Mouse (Mus musculus) forebrain, embryonic 16.5 days (tissue): ENCODE data around the gene Rbm42. TPM values are rescaled to one million over a fixed set of nuclear protein-coding genes. Genes with fewer than 3 reads are reported as not detected.

Experiments used
- ATAC-seq: fragments of 200-750 bp; cut with Nextera tagmentation; 2 replicates; pipeline ENCODE4 v1.8.0; 2017; ENCODE audit warnings: mild to moderate bottlenecking, moderate library complexity
- H3K27ac ChIP-seq: fragments of 300-500 bp; sonication (generic); 2 replicates; pipeline ENCODE4 v1.5.1; 2014; ENCODE audit warnings: low read length, control low read depth
- H3K27me3 ChIP-seq: fragments of 300-500 bp; sonication (generic); replicated peaks from 2 replicates; pipeline ENCODE4 v1.6.1; 2014; ENCODE audit warnings: low read length; ENCODE audit not compliant: control insufficient read depth, insufficient read depth
- H3K36me3 ChIP-seq: fragments of 300-500 bp; sonication (generic); 2 replicates; pipeline ENCODE4 v1.6.1; 2014; ENCODE audit not compliant: control insufficient read depth, insufficient read depth
- H3K4me1 ChIP-seq: fragments of 300-500 bp; sonication (generic); replicated peaks from 2 replicates; pipeline ENCODE4 v1.6.1; 2014; ENCODE audit warnings: low read length; ENCODE audit not compliant: control insufficient read depth, insufficient read depth
- H3K4me2 ChIP-seq: fragments of 300-500 bp; sonication (generic); 2 replicates; pipeline ENCODE4 v1.6.1; 2014; ENCODE audit warnings: mild to moderate bottlenecking, low read length, control low read depth
- H3K4me3 ChIP-seq: fragments of 300-500 bp; sonication (generic); replicated peaks from 2 replicates; pipeline ENCODE4 v1.5.1; 2014; ENCODE audit warnings: mild to moderate bottlenecking, low read length, control low read depth
- H3K9ac ChIP-seq: fragments of 300-500 bp; sonication (generic); replicated peaks from 2 replicates; pipeline ENCODE4 v1.6.1; 2014; ENCODE audit warnings: low read depth, low read length, control low read depth
- H3K9me3 ChIP-seq: fragments of 300-500 bp; sonication (generic); 2 replicates; pipeline ENCODE4 v1.6.1; 2016; ENCODE audit warnings: low read length; ENCODE audit not compliant: control insufficient read depth
- WGBS: fragments of 180-500 bp; shearing (Covaris S2); extraction: QIAGEN DNeasy Blood & Tissue Kit; methylation state at CpG from one replicate; pipeline ENCODE4 v1.1.7; 2014; 5-methylcytosine and 5-hydroxymethylcytosine counted together
- polyA plus RNA-seq: library from polyadenylated mRNA; unstranded; fragments of >200 nt; fragmentation: Nextera tagmentation; extraction: Ambion mirVana; gene quantifications from 2 replicates; pipeline ENCODE4 v1.2.1, GENCODE M21; 2015

Gene Rbm42
- polyA plus RNA-seq, 1 experiment from 2014 or later = 155 TPM

GRCm38 (mm10) chr7:30625530-30626384 is 24.4 kb downstream of the Rbm42 start, which contains the start of gene Cox6b1:
Cox6b1 (minus strand) TSS chr7:30626151.
- peaks cover 9% of the 10 kb centered on the region for H3K4me1 ChIP-seq
- ATAC-seq = peak; percentile 96
- H3K4me2 ChIP-seq = peak within 1 kb of the TSS; percentile 97
- peaks cover 6% of the 10 kb centered on the region; the same call in 1 of the 2 replicates for H3K27me3 ChIP-seq
- peak within 1 kb of the TSS; percentile 41; the same call in 1 of the 2 replicates for H3K27ac ChIP-seq
- H3K9ac ChIP-seq = peak within 1 kb of the TSS; percentile 77
- peaks cover 6% of the 10 kb centered on the region; the same call in 1 of the 2 replicates for H3K36me3 ChIP-seq
- H3K4me3 ChIP-seq = peak within 1 kb of the TSS; percentile 93
- WGBS = 1% methylated on average over 44 of the region's 44 CpGs
- no peaks in the 10 kb centered on the region for H3K9me3 ChIP-seq

- peaks cover 17% of the 10 kb centered on the region for H3K36me3 ChIP-seq
- H3K27ac ChIP-seq = no peak overlapping the region
- no peak overlapping the region for H3K9ac ChIP-seq
- ATAC-seq = no peak
- H3K27me3 ChIP-seq = no peaks in the 10 kb centered on the region
- no peak overlapping the region for H3K4me2 ChIP-seq
- no peak overlapping the region for H3K4me3 ChIP-seq
- H3K4me1 ChIP-seq = no peaks in the 10 kb centered on the region
- 90% methylated on average over 3 of the region's 3 CpGs for WGBS
- H3K9me3 ChIP-seq = no peaks in the 10 kb centered on the region
Observed at GRCm38 (mm10) chr7:30619202-30619601, 30.9 kb downstream of the Rbm42 start.

- WGBS = 94% methylated on average over 9 of the region's 9 CpGs
- no peak for ATAC-seq
- H3K36me3 ChIP-seq = peaks cover 17% of the 10 kb centered on the region
Observed at GRCm38 (mm10) chr7:30618658-30619057, 31.5 kb downstream of the Rbm42 start.

GRCm38 (mm10) chr7:30615049-30615760 is 34.9 kb downstream of the Rbm42 start:
- Histone ChIP-seq H3K9ac (no peak overlapping the region), H3K4me1 (no peaks in the 10 kb centered on the region), H3K36me3 (peaks cover 11% of the 10 kb centered on the region), H3K4me2 (no peak overlapping the region), H3K27ac (no peak overlapping the region), H3K4me3 (no peak overlapping the region), H3K9me3 (no peaks in the 10 kb centered on the region), H3K27me3 (no peaks in the 10 kb centered on the region)
- WGBS = 56% methylated on average over 5 of the region's 5 CpGs
- ATAC-seq = no peak

More at GRCm38 (mm10) chr7:30618658-30619057, 31.5 kb downstream of the Rbm42 start:
- Histone ChIP-seq H3K4me1 (no peaks in the 10 kb centered on the region), H3K27ac (no peak overlapping the region), H3K4me2 (no peak overlapping the region), H3K9me3 (no peaks in the 10 kb centered on the region), H3K4me3 (no peak overlapping the region), H3K27me3 (no peaks in the 10 kb centered on the region), H3K9ac (no peak overlapping the region)

- Histone ChIP-seq H3K36me3 (peaks cover 11% of the 10 kb centered on the region), H3K27ac (no peak overlapping the region), H3K4me2 (no peak overlapping the region), H3K9ac (no peak overlapping the region), H3K9me3 (no peaks in the 10 kb centered on the region), H3K4me1 (no peaks in the 10 kb centered on the region), H3K4me3 (no peak overlapping the region), H3K27me3 (no peaks in the 10 kb centered on the region)
- WGBS = 79% methylated on average over 2 of the region's 2 CpGs
- ATAC-seq = no peak
Observed at GRCm38 (mm10) chr7:30614454-30614853, 35.7 kb downstream of the Rbm42 start.

- Histone ChIP-seq H3K4me2 (no peak overlapping the region), H3K4me1 (no peaks in the 10 kb centered on the region), H3K36me3 (peaks cover 11% of the 10 kb centered on the region), H3K27me3 (no peaks in the 10 kb centered on the region), H3K9me3 (no peaks in the 10 kb centered on the region), H3K27ac (no peak overlapping the region), H3K9ac (no peak overlapping the region), H3K4me3 (no peak overlapping the region)
- 23% methylated on average over 14 of the region's 14 CpGs for WGBS
- ATAC-seq = no peak
Observed at GRCm38 (mm10) chr7:30613529-30614112, 36.5 kb downstream of the Rbm42 start.

- no peak within 1 kb of the TSS for H3K4me3 ChIP-seq
- no peaks in the 10 kb centered on the region for H3K27me3 ChIP-seq
- peaks cover 11% of the 10 kb centered on the region for H3K36me3 ChIP-seq
- WGBS = 80% methylated on average over 8 of the region's 8 CpGs
- H3K4me1 ChIP-seq = no peaks in the 10 kb centered on the region
- no peak for ATAC-seq
- no peak within 1 kb of the TSS for H3K9ac ChIP-seq
- no peak within 1 kb of the TSS for H3K27ac ChIP-seq
- no peaks in the 10 kb centered on the region for H3K9me3 ChIP-seq
- no peak within 1 kb of the TSS for H3K4me2 ChIP-seq
Observed at GRCm38 (mm10) chr7:30612654-30613402, 37.3 kb downstream of the Rbm42 start, which contains the start of gene Upk1a. Upk1a (minus strand) TSS chr7:30612847.

- Histone ChIP-seq H3K4me1 (no peaks in the 10 kb centered on the region), H3K27me3 (no peaks in the 10 kb centered on the region), H3K4me3 (no peak overlapping the region), H3K27ac (no peak overlapping the region), H3K9me3 (no peaks in the 10 kb centered on the region), H3K9ac (no peak overlapping the region), H3K36me3 (no peaks in the 10 kb centered on the region), H3K4me2 (no peak overlapping the region)
- ATAC-seq = no peak
- 58% methylated on average over 7 of the region's 7 CpGs for WGBS
Observed at GRCm38 (mm10) chr7:30610043-30610442, 40.1 kb downstream of the Rbm42 start.
